Mouse (Mus musculus) testis, adult 2 months (tissue): ENCODE data around the gene Magi1.

Source experiments
- CTCF ChIP-seq: fragments of 200-500 bp; IDR thresholded peaks from 2 replicates; pipeline ENCODE4 v1.5.1; 2012; ENCODE audit warnings: low read depth, mild to moderate bottlenecking, inconsistent platforms, low read length, moderate library complexity; ENCODE audit not compliant: control insufficient read depth, insufficient read depth, insufficient replicate concordance
- POLR2A ChIP-seq: fragments of 200-500 bp; IDR thresholded peaks from 2 replicates; pipeline ENCODE4 v1.6.1; 2012; ENCODE audit warnings: low read depth, mild to moderate bottlenecking, inconsistent platforms, low read length, moderate library complexity; ENCODE audit not compliant: control insufficient read depth

GRCm38 (mm10) chr6:93723226-93723625, 560.5 kb downstream of the Magi1 start:
- no peak for TF ChIP-seq POLR2A
- no peak for TF ChIP-seq CTCF
